ENCODE assay signal across 19 mouse cellular contexts in genomic region chrX:157419451-157419850, GRCm38 (mm10). TPM values are rescaled to one million over a fixed set of nuclear protein-coding genes. Genes with fewer than 3 reads are reported as not detected.
"Had no signal": no experiment of that assay in that cellular context is flagged by ENCODE, and none has a peak within 500 bp of the region (broad histone marks: within the 10 kb centered on the region; RNA-seq: fewer than 3 reads in every experiment).

No protein-coding gene starts in this region.

- H3K4me1 ChIP-seq: lung, embryonic 15.5 days; megakaryocyte, embryonic 14.5 days; midbrain, embryonic 13.5 days; midbrain, embryonic 15.5 days; neural tube, embryonic 12.5 days; stomach, embryonic 15.5 days had no signal

- H3K4me2 ChIP-seq: lung, embryonic 15.5 days; midbrain, embryonic 11.5 days; midbrain, embryonic 13.5 days; midbrain, embryonic 15.5 days; neural tube, embryonic 12.5 days; stomach, embryonic 15.5 days had no signal

- H3K36me3 ChIP-seq: lung, embryonic 15.5 days; midbrain, embryonic 13.5 days; midbrain, embryonic 15.5 days; neural tube, embryonic 12.5 days; stomach, embryonic 15.5 days had no signal

- H3K9ac ChIP-seq: lung, embryonic 15.5 days; midbrain, embryonic 13.5 days; midbrain, embryonic 15.5 days; neural tube, embryonic 12.5 days; stomach, embryonic 15.5 days had no signal

- H3K27me3 ChIP-seq: lung, embryonic 15.5 days; midbrain, embryonic 13.5 days; midbrain, embryonic 15.5 days; neural tube, embryonic 12.5 days; stomach, embryonic 15.5 days had no signal

- DNase-seq: lung, adult 2 months; lung, postnatal 14 days; lung, postnatal 36 days; right cerebral cortex, postnatal 14 days; thymus, adult 2 months; thymus, postnatal 25 days; thymus, postnatal 4 days had no signal

- H3K9me3 ChIP-seq: lung, embryonic 15.5 days; megakaryocyte, embryonic 14.5 days; midbrain, embryonic 13.5 days; midbrain, embryonic 15.5 days; neural tube, embryonic 12.5 days; stomach, embryonic 15.5 days had no signal

- H3K27ac ChIP-seq: lung, embryonic 15.5 days; macrophage; midbrain, embryonic 13.5 days; midbrain, embryonic 15.5 days; neural tube, embryonic 12.5 days; stomach, embryonic 15.5 days; stomach, postnatal 0 days had no signal

- ATAC-seq: lung, postnatal 0 days; midbrain, embryonic 13.5 days; midbrain, embryonic 15.5 days had no signal

- H3K4me3 ChIP-seq: lung, embryonic 15.5 days; megakaryocyte, embryonic 14.5 days; midbrain, embryonic 13.5 days; midbrain, embryonic 15.5 days; neural tube, embryonic 12.5 days; stomach, embryonic 15.5 days had no signal

RNA-seq across cellular contexts. Expression of gene Phex, which starts 4.3 kb away (rescaled TPM):
- total RNA-seq: monocyte, adult 5-6 weeks had no signal
- polyA plus RNA-seq: macrophage; spleen, adult 2 months; thymus, adult 2 months had no signal
